Mouse (Mus musculus) ES-Bruce4 (cell line): ENCODE results near the gene Galk2. TPM values are rescaled to one million over a fixed set of nuclear protein-coding genes. Genes with fewer than 3 reads are reported as not detected.

Source experiments
- H3K27ac ChIP-seq: 2 replicates; pipeline ENCODE4 v1.5.1; 2012; ENCODE audit warnings: low read length, inconsistent platforms; ENCODE audit not compliant: insufficient read depth
- H3K27me3 ChIP-seq: 2 replicates; pipeline ENCODE4 v1.6.1; 2012; ENCODE audit warnings: mild to moderate bottlenecking, low read length, inconsistent platforms; ENCODE audit not compliant: control insufficient read depth, poor library complexity, insufficient read depth, severe bottlenecking
- H3K36me3 ChIP-seq: 2 replicates; pipeline ENCODE4 v1.6.1; 2012; ENCODE audit warnings: inconsistent platforms, mild to moderate bottlenecking, low read length, moderate library complexity; ENCODE audit not compliant: control insufficient read depth, poor library complexity, insufficient read depth, severe bottlenecking
- H3K4me1 ChIP-seq: one replicate; pipeline ENCODE4 v1.8.1; 2011; ENCODE audit warnings: low read length; ENCODE audit not compliant: control insufficient read depth, insufficient read depth
- H3K4me3 ChIP-seq: 2 replicates; pipeline ENCODE4 v1.5.1; 2011; ENCODE audit warnings: low read depth, mild to moderate bottlenecking, low read length
- H3K9ac ChIP-seq: 2 replicates; pipeline ENCODE4 v1.6.1; 2012; ENCODE audit warnings: low read depth, mild to moderate bottlenecking, inconsistent platforms; ENCODE audit not compliant: poor library complexity, severe bottlenecking
- H3K9me3 ChIP-seq: replicated peaks from 2 replicates; pipeline ENCODE4 v1.6.1; 2012; ENCODE audit warnings: mild to moderate bottlenecking, low read length, inconsistent platforms; ENCODE audit not compliant: control insufficient read depth, poor library complexity, insufficient read depth, severe bottlenecking
- CTCF ChIP-seq: IDR thresholded peaks from one replicate; pipeline ENCODE4 v1.8.1; 2011; ENCODE audit warnings: low read depth, low read length
- EP300 ChIP-seq: IDR thresholded peaks from 2 replicates; pipeline ENCODE4 v1.6.1; 2011; ENCODE audit warnings: low read depth, low read length; ENCODE audit not compliant: insufficient read depth
- POLR2A ChIP-seq: IDR thresholded peaks from one replicate; pipeline ENCODE4 v1.8.1; 2011; ENCODE audit warnings: low read length; ENCODE audit not compliant: insufficient read depth
- polyA plus RNA-seq: library from polyadenylated mRNA; stranded (reverse); fragments of >200 nt; gene quantifications from 2 replicates; pipeline ENCODE4 v1.2.4, GENCODE M21; 2011; ENCODE audit warnings: low read depth; ENCODE audit not compliant: missing spikeins, insufficient read depth, insufficient read length

Gene Galk2
- polyA plus RNA-seq, 1 experiment: 19.0 TPM

- no peaks in the 10 kb centered on the region for H3K27me3 ChIP-seq
- no peaks in the 10 kb centered on the region for H3K4me1 ChIP-seq
- H3K9ac ChIP-seq: no peak overlapping the region
- TF ChIP-seq EP300 (no peak), CTCF (no peak), POLR2A (no peak)
- H3K27ac ChIP-seq: no peak overlapping the region
- H3K36me3 ChIP-seq: no peaks in the 10 kb centered on the region
- no peaks in the 10 kb centered on the region for H3K9me3 ChIP-seq
- no peak overlapping the region for H3K4me3 ChIP-seq
Observed at GRCm38 (mm10) chr2:125864551-125864950, 5.6 kb downstream of the Galk2 start.

- Histone ChIP-seq H3K36me3 (no peaks in the 10 kb centered on the region), H3K9me3 (no peaks in the 10 kb centered on the region), H3K4me1 (no peaks in the 10 kb centered on the region), H3K9ac (no peak overlapping the region), H3K27ac (no peak overlapping the region), H3K27me3 (no peaks in the 10 kb centered on the region), H3K4me3 (no peak overlapping the region)
- no peak for TF ChIP-seq CTCF
- no peak for TF ChIP-seq EP300
- no peak for TF ChIP-seq POLR2A
Observed at GRCm38 (mm10) chr2:125865585-125865984, 6.7 kb downstream of the Galk2 start.

- Histone ChIP-seq H3K4me1 (no peaks in the 10 kb centered on the region), H3K27me3 (no peaks in the 10 kb centered on the region), H3K4me3 (peak overlapping the region; percentile 62), H3K27ac (no peak overlapping the region), H3K36me3 (no peaks in the 10 kb centered on the region), H3K9me3 (no peaks in the 10 kb centered on the region), H3K9ac (peak overlapping the region; percentile 35)
- no peak for TF ChIP-seq POLR2A
- no peak for TF ChIP-seq CTCF
- TF ChIP-seq EP300: no peak
Observed at GRCm38 (mm10) chr2:125866058-125866740, 7.3 kb downstream of the Galk2 start.

GRCm38 (mm10) chr2:125868301-125868700 is 9.4 kb downstream of the Galk2 start:
- no peak for TF ChIP-seq POLR2A
- Histone ChIP-seq H3K36me3 (no peaks in the 10 kb centered on the region), H3K27ac (no peak overlapping the region), H3K27me3 (no peaks in the 10 kb centered on the region), H3K4me3 (no peak overlapping the region), H3K4me1 (no peaks in the 10 kb centered on the region), H3K9ac (no peak overlapping the region), H3K9me3 (no peaks in the 10 kb centered on the region)

- Histone ChIP-seq H3K27ac (no peak overlapping the region), H3K9ac (no peak overlapping the region), H3K4me1 (no peaks in the 10 kb centered on the region), H3K36me3 (no peaks in the 10 kb centered on the region), H3K9me3 (no peaks in the 10 kb centered on the region), H3K4me3 (no peak overlapping the region), H3K27me3 (no peaks in the 10 kb centered on the region)
- TF ChIP-seq CTCF (no peak), POLR2A (no peak), EP300 (no peak)
Observed at GRCm38 (mm10) chr2:125870159-125870558, 11.2 kb downstream of the Galk2 start.

- no peaks in the 10 kb centered on the region for H3K27me3 ChIP-seq
- TF ChIP-seq CTCF: no peak
- TF ChIP-seq POLR2A: no peak
- no peak for TF ChIP-seq EP300
- H3K9ac ChIP-seq: no peak overlapping the region
- H3K36me3 ChIP-seq: no peaks in the 10 kb centered on the region
- no peak overlapping the region for H3K4me3 ChIP-seq
- no peaks in the 10 kb centered on the region for H3K4me1 ChIP-seq
- no peaks in the 10 kb centered on the region for H3K9me3 ChIP-seq
- H3K27ac ChIP-seq: no peak overlapping the region
Observed at GRCm38 (mm10) chr2:125885891-125886576, 27.1 kb downstream of the Galk2 start.
